Mouse (Mus musculus) lung, adult 10 weeks (tissue): Measurements from ENCODE around the gene Usp34. TPM values are rescaled to one million over a fixed set of nuclear protein-coding genes. Genes with fewer than 3 reads are reported as not detected.

Experiments used
- polyA plus RNA-seq: library from polyadenylated mRNA; stranded (reverse); fragments of 350-450 nt; fragmentation: Illumina TruSeq; extraction: RNeasy Lipid Tissue Mini Kit (QIAGEN cat#74804); gene quantifications from one replicate; pipeline ENCODE4 v1.2.3, GENCODE M21; 2014; ENCODE audit warnings: low read depth, low replicate concordance; ENCODE audit not compliant: insufficient read depth

The Usp34 gene
- polyA plus RNA-seq = 14.0 TPM

GRCm38 (mm10) chr11:23306764-23307565, at the start of gene Usp34:
Usp34 (plus strand) TSS chr11:23306895.

GRCm38 (mm10) chr11:23497718-23498509, 191.2 kb downstream of the Usp34 start, which contains the start of gene Ahsa2:
Ahsa2 (minus strand) TSS chr11:23498030.

GRCm38 (mm10) chr11:23520473-23521205, 213.9 kb downstream of the Usp34 start, which contains the start of gene 1700093K21Rik:
1700093K21Rik (minus strand) TSS chr11:23521155.

Other genes starting within 250 kb of the Usp34 start
- gene Xpo1, start 50.9 kb upstream of the Usp34 start, polyA plus RNA-seq = 21.9 TPM
- gene Ahsa2, start 191.1 kb downstream of the Usp34 start, polyA plus RNA-seq = 19.0 TPM
- gene 1700093K21Rik, start 214.3 kb downstream of the Usp34 start, polyA plus RNA-seq = not detected